Mouse (Mus musculus) urinary bladder, adult 18-20 months (tissue): ENCODE measurements at regions not wholly inside any gene's neighbourhood (a gene's known extent, or its start where the extent isn't known, plus 50 kb on each side); places are given as distances from the start of the nearest gene placed in this dataset.
A peak's percentile ranks its signal among the peaks of the same experiment; 100 is the strongest.

Experiments used
- DNase-seq, 2 experiments: peaks; one replicate each; pipeline ENCODE4 v3.0.0; 2022; ENCODE audit warnings: low spot score in 2 of 2, mixed read lengths in 2 of 2

- DNase-seq: no peak
These were observed 275.1 kb upstream of the Dynlrb2 start for GRCm38 (mm10) chr8:116229654-116230136.

GRCm38 (mm10) chr8:116227003-116227402 lies 277.8 kb upstream of the Dynlrb2 start:
- DNase-seq: no peak

DNA sequence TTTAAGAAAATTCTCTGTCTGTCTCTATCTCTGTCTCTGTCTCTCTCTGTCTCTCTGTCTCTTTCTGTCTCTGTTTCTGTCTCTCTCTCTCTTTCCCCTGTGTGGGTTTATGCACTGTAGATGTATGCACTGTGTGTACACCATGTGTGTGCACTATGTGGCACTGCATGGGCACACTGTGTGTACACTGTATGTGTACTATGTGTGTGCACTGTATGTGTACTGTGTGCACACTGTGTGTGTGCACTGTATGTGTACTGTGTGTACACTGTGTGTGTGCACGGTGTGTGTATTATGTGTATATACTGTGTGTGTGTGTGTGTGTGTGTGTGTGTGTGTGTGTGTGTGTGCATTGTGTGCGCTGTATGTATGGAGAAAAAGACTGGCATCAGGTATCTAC lies 281.5 kb upstream of the Dynlrb2 start:
- DNase-seq: no peak

- DNase-seq: no peak
These were observed 288.9 kb upstream of the Dynlrb2 start for GRCm38 (mm10) chr8:116215909-116216308.

GRCm38 (mm10) chr8:116215286-116215860 lies 289.4 kb upstream of the Dynlrb2 start:
- DNase-seq: no peak

DNA sequence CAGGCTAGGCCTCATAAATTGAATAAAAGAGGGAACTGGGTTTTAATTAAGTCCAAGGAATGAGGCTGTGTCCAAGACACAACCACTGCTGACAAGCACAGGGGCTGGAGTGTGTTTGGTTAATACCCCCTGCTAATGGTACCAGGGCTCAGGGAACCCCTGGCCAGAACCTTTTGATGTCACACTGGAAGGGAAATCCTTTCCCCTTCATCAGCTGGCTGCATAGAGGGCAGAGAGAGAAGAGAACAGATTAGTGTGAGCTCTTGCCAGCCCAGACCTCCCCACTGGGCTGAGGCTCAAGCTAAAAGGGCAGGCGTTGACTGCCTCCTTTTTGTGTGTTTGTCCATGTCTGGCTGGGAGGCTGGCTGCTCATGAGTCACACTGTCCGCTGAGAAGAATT lies 301.1 kb upstream of the Dynlrb2 start:
- peak in 1 of 2 experiments; percentile 7 for DNase-seq

DNA sequence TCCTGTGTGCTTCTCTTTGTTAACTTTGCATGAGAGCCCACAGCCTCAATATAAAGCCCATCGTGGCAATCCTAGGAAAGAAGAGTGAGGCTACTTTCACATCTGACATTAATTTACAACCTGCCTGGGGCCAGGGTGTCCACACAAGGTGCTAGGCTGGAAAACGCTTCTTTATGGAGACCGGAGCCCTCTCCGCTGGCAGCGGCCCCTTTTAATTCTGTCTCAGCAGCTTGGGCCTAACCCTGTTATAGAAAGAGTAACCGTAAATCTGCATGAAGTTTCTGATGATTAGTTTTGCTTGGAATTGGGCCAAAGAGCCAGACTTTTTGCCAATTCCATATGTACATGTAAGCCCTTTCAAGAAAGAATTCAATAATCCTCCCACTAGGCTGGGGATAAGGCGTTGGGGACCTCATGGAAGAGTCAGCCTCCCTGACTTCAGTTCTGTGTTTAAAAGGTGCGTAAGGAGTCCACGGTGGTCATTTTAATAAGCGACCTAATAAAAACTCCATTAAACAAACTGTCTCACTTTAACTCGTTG lies 304.2 kb upstream of the Dynlrb2 start:
- DNase-seq: no peak

DNA sequence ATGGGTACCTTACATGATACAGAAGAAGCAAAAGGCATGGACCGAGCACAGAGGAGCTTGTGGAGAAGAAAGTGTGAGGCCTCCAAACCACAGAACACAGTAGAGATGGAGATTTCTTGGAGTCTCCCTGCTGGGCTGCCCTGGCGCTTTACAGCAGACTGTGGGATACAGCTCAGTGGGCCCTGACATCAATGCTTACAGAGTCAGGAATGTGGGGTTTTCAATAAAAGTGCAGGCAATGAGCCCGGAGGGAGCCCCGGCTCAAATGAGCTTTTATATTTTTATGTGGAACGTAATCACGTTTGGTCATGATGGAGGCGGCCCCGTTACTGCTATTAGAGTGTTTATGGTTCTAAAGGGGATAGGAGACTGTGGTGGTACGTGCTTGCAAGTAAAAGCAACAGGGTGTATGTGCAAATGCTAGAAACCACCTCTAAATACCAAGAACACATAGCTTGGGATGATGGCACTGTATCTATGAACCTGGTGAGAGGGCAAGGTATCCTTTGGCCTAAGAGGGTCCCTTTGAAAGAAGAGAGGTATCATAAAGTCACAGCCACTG lies 308.1 kb upstream of the Dynlrb2 start:
- DNase-seq: no peak

GRCm38 (mm10) chr8:116192096-116192495 lies 312.7 kb upstream of the Dynlrb2 start:
- DNase-seq: no peak

GRCm38 (mm10) chr8:116185206-116185605 lies 319.6 kb upstream of the Dynlrb2 start:
- DNase-seq: no peak

DNA sequence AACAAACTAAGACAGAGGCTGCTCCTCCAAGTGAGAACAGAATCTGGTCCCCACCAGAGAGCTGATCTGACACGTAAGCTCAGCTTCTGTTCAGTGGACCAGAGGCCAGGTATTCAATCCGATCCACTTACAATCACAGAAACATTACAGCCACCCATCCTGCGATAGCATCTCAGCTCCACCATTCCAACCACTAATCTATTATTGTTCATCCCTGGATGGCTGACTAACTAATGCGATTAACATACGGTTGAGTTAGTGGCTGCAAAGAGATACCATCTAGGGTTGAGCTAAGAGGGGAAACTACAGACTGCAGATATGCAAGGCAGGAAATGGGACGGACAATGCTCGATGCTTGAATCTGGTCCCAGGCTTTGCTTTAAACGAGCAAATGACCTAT lies 320.5 kb upstream of the Dynlrb2 start:
- DNase-seq: no peak

DNA sequence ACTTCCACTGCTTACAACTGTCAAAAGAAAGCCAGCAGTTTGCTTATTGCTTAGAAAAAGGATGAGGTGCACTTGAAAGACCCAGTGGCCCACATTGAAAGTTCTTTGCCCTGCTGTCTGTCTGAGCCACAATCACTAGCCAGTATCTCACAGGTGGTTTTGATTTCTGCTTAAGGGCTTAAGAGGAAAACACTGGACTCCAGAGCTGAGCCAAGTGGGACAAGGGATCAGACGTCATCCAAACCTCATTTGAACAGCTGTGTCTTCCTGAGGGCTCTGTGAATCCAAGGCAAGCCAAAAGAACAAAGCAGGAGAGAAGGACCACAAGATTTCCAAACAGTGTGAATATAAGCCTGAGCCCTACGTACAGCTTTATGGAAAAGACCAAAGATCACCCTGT lies 326.8 kb upstream of the Dynlrb2 start:
- DNase-seq: no peak

GRCm38 (mm10) chr8:116174891-116175290 lies 329.9 kb upstream of the Dynlrb2 start:
- peak in 1 of 2 experiments; percentile 8 for DNase-seq

DNA sequence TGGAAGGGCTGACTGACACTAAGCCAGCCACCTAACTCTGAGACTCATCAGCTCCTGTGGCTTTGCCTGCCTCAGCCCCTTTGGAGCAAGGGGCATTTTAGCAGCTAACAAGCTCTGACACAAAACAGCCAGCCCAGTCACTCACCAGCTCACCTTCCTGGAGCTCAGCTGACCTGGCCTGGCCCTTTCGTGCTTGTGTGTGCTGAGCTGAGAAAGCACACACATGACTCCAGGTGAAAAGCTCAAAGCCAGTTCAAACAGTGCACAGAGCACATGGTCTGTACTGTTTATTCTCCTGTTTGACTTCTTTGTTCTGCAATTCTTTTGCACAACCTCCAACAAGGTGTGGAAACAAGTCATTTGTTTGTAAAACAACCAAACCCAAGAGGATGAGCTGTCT lies 330.8 kb upstream of the Dynlrb2 start:
- DNase-seq: peak in 1 of 2 experiments; percentile 4

DNA sequence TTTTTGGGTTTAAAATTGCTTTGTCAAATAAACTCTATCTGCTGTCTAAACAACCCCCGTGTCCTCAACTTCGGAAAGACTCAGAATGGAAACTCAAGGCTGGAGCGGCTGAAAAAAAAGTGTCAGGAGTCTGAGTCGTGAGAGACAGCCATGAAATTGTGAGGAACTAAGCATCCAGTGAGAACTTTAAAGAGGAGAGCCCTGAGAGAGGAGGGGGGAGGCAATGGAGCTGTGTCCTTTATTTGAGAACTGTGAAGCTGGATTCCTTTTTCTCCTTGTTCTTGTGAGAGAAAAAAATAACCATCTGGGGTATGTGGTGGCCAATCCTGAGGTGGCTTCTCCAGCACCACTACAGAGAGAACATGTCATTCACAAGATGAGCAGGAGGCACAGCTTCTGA lies 336.9 kb upstream of the Dynlrb2 start:
- DNase-seq: no peak

DNA sequence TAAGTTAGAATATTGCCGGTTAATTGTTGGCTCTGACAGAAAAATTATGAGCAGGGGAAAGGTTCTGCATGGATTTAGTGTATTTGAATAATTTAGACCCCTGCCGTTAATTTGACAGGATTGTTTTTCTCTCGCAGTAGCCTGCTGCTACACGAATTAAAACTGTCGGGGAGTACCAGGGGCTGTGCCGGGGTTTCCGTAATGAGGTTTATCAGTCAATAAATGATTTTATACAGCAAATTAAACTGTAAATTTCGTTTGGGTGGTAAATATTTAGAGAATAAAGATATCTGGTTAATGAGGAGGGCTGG lies 339.8 kb upstream of the Dynlrb2 start:
- no peak for DNase-seq

DNA sequence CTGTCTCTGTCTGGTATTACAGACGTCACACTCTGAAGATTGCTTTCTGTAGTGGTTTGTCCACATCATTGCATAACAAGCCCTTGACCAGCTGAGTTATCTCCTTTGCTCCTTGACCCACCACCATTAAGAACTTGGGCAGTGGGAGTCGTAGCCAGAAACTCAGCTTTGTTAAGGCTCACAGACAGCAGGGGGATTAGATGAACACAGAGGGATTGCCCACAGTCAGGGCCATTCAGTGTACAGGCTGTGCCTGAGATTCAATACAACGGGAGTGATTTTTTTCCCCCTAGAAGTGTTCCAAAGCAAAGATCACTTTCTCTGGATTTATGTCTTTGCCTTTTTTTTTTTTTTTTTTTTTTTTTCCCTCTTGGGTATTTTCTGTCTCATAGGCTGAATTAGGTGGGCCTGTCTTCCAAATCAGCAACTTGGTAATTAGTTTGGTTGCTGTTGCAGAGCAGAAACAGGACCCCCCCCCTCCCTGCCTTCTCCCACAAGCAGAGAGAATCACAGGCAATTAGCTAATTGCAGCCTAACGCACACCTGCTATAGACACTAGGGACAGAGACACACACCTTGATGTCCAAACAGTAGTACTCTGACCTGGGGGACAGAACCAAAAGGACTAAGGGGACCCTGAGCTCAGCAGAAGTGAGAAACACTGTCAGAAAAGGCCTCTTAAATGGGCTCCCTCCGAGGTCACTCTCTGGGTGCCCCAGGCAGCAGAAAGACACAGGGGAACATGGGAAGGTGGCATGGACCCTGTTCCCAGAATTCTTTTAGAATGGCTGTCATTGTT lies 340.4 kb upstream of the Dynlrb2 start:
- no peak for DNase-seq

DNA sequence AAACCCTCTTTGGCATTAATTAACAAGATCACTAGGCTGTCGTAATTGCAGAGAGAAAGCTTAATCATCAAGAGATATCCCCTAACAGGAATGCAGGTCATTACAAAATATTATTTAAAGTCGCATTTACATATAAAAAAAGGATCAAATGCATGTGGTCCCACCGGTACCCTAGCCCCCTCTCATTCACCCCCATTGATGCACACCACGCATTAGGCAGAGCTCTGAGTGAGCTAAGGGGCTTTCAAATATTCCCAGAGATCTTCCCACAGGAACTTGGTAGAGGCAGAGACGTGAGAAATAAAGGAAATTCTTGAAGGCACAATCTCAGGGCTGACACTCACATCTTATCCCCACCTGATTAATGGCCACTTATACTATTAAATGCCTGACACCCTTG lies 343.8 kb upstream of the Dynlrb2 start:
- no peak for DNase-seq

- peak; percentile 49 to 53 for DNase-seq
These were observed 360.8 kb upstream of the Dynlrb2 start for GRCm38 (mm10) chr8:116143687-116144573.

DNA sequence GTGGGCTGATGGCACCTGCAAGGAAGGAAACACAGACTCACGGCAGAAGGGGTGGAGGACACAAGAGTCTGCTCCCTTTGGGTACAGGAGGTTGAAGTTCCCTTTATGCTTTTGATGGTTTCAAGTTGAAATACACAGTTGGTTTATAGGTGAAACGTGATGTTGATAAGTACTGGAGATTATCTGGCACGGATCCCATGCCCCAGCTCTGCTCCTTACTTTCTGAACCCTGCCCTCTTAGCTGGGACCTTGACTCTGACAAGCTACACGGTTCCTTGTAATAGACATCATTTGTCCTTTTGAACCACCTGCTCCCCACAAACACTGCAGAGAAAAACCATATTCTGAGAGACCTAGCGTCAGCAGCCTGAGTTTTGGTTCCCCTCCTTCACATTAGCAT lies 363.4 kb upstream of the Dynlrb2 start:
- no peak for DNase-seq

- DNase-seq: no peak
These were observed 364.8 kb upstream of the Dynlrb2 start for GRCm38 (mm10) chr8:116139934-116140333.

DNA sequence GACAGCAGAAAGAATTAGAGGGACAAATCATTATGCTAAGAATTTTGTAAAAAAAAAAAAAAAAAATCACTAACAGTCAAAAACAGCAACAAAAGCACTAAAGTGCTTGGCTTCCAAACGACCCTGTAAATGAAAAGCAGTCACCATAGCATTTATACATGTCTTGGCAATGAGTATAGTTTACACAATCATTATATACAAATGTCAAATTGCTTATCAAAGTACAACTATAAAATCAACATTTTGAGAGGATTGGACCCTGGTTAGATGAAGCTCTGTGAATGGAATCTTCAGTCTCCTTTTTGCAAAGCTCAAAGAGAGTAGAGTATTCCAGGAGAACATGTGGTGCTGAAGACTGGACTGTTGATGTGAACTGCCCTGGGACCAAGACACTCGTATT lies 367.0 kb upstream of the Dynlrb2 start:
- DNase-seq: no peak
